Comparison of ENCODE assay signal across 19 mouse cellular contexts in genomic region chr3:36505809-36506735, GRCm38 (mm10). TPM values are rescaled to one million over a fixed set of nuclear protein-coding genes. Genes with fewer than 3 reads are reported as not detected.
DNase-seq lines count a peak whose midpoint lies in the region; ATAC-seq lines count a peak whose summit lies in the region.
"Had no signal": no experiment of that assay in that cellular context is flagged by ENCODE, and none has a peak within 500 bp of the region (broad histone marks: within the 10 kb centered on the region; RNA-seq: fewer than 3 reads in every experiment).

No protein-coding gene starts in this region.

- H3K4me2 ChIP-seq in hindbrain, embryonic 12.5 days (replicated peaks), result no peak overlapping the region
- no peak overlapping the region for H3K4me2 ChIP-seq in hindbrain, embryonic 16.5 days (ENCODE audit: low read length)
- H3K4me2 ChIP-seq in forebrain, embryonic 12.5 days, result no peak overlapping the region
- H3K4me2 ChIP-seq in intestine, embryonic 15.5 days (replicated peaks), result no peak overlapping the region
- no peak overlapping the region for H3K4me2 ChIP-seq in midbrain, embryonic 16.5 days (ENCODE audit: low read length)
- H3K4me2 ChIP-seq: embryonic facial prominence, embryonic 15.5 days; limb, embryonic 13.5 days; liver, embryonic 15.5 days had no signal

- no peaks in the 10 kb centered on the region for H3K4me1 ChIP-seq in hindbrain, embryonic 12.5 days
- H3K4me1 ChIP-seq in hindbrain, embryonic 16.5 days (ENCODE audit: control insufficient read depth, insufficient read depth, low read depth, low read length), result no peaks in the 10 kb centered on the region
- H3K4me1 ChIP-seq in forebrain, embryonic 12.5 days, result peaks cover 13% of the 10 kb centered on the region
- H3K4me1 ChIP-seq in intestine, embryonic 15.5 days (replicated peaks), result no peaks in the 10 kb centered on the region
- H3K4me1 ChIP-seq in midbrain, embryonic 16.5 days (ENCODE audit: control insufficient read depth, insufficient read depth, low read length), result peaks cover 9% of the 10 kb centered on the region
- H3K4me1 ChIP-seq: embryonic facial prominence, embryonic 15.5 days; limb, embryonic 13.5 days; liver, embryonic 15.5 days had no signal

- peak overlapping the region; percentile 30; the same call in 1 of the 2 replicates for H3K27ac ChIP-seq in hindbrain, embryonic 12.5 days
- H3K27ac ChIP-seq in hindbrain, embryonic 16.5 days (ENCODE audit: low read depth, low read length), result no peak overlapping the region
- H3K27ac ChIP-seq in forebrain, embryonic 12.5 days, result peak overlapping the region; percentile 53
- no peak overlapping the region for H3K27ac ChIP-seq in intestine, embryonic 15.5 days
- H3K27ac ChIP-seq in midbrain, embryonic 16.5 days (ENCODE audit: low read length), result no peak overlapping the region
- H3K27ac ChIP-seq: embryonic facial prominence, embryonic 15.5 days; limb, embryonic 13.5 days; liver, embryonic 15.5 days had no signal

- 58% methylated on average over 10 of the region's 10 CpGs for WGBS in hindbrain, embryonic 12.5 days
- WGBS in hindbrain, embryonic 16.5 days, result 58% methylated on average over 10 of the region's 10 CpGs
- WGBS in forebrain, embryonic 12.5 days, result 47% methylated on average over 10 of the region's 10 CpGs
- 64% methylated on average over 10 of the region's 10 CpGs for WGBS in intestine, embryonic 15.5 days
- WGBS in midbrain, embryonic 16.5 days, result 37% methylated on average over 10 of the region's 10 CpGs

- no peaks in the 10 kb centered on the region for H3K36me3 ChIP-seq in hindbrain, embryonic 12.5 days
- H3K36me3 ChIP-seq in hindbrain, embryonic 16.5 days (ENCODE audit: control insufficient read depth, insufficient read depth, low read length), result no peaks in the 10 kb centered on the region
- no peaks in the 10 kb centered on the region for H3K36me3 ChIP-seq in forebrain, embryonic 12.5 days (replicated peaks)
- H3K36me3 ChIP-seq in intestine, embryonic 15.5 days, result no peaks in the 10 kb centered on the region
- H3K36me3 ChIP-seq in midbrain, embryonic 16.5 days (ENCODE audit: control insufficient read depth, insufficient read depth, low read length), result no peaks in the 10 kb centered on the region
- H3K36me3 ChIP-seq: embryonic facial prominence, embryonic 15.5 days; limb, embryonic 13.5 days; liver, embryonic 15.5 days had no signal

- no peak overlapping the region for H3K4me3 ChIP-seq in hindbrain, embryonic 12.5 days
- no peak overlapping the region for H3K4me3 ChIP-seq in hindbrain, embryonic 16.5 days (ENCODE audit: low read length)
- no peak overlapping the region for H3K4me3 ChIP-seq in forebrain, embryonic 12.5 days (replicated peaks)
- H3K4me3 ChIP-seq in intestine, embryonic 15.5 days (replicated peaks), result no peak overlapping the region
- H3K4me3 ChIP-seq in midbrain, embryonic 16.5 days (ENCODE audit: low read depth, low read length), result no peak overlapping the region
- H3K4me3 ChIP-seq: embryonic facial prominence, embryonic 15.5 days; limb, embryonic 13.5 days; liver, embryonic 15.5 days had no signal

- H3K27me3 ChIP-seq in hindbrain, embryonic 12.5 days, result no peaks in the 10 kb centered on the region
- H3K27me3 ChIP-seq in hindbrain, embryonic 16.5 days (replicated peaks; ENCODE audit: control insufficient read depth, insufficient read depth, low read length), result no peaks in the 10 kb centered on the region
- H3K27me3 ChIP-seq in forebrain, embryonic 12.5 days, result no peaks in the 10 kb centered on the region; the same call in 1 of the 2 replicates
- H3K27me3 ChIP-seq in intestine, embryonic 15.5 days (replicated peaks), result no peaks in the 10 kb centered on the region
- no peaks in the 10 kb centered on the region for H3K27me3 ChIP-seq in midbrain, embryonic 16.5 days (ENCODE audit: control insufficient read depth, insufficient read depth, low read depth, low read length)
- H3K27me3 ChIP-seq: embryonic facial prominence, embryonic 15.5 days; limb, embryonic 13.5 days; liver, embryonic 15.5 days had no signal

- ATAC-seq in hindbrain, embryonic 12.5 days (ENCODE audit: low FRiP score), result peak; percentile 29; the same call in 1 of the 2 replicates
- ATAC-seq in hindbrain, embryonic 16.5 days, result no peak
- peak; percentile 30; the same call in 1 of the 2 replicates for ATAC-seq in forebrain, embryonic 12.5 days (ENCODE audit: low FRiP score)
- ATAC-seq in intestine, embryonic 15.5 days, result peak; percentile 70
- ATAC-seq in midbrain, embryonic 16.5 days, result peak; percentile 32; the same call in 1 of the 2 replicates
- ATAC-seq: lung, postnatal 0 days had no signal

- no peak overlapping the region for H3K9ac ChIP-seq in hindbrain, embryonic 12.5 days
- no peak overlapping the region for H3K9ac ChIP-seq in hindbrain, embryonic 16.5 days (ENCODE audit: low read depth, low read length)
- H3K9ac ChIP-seq in forebrain, embryonic 12.5 days, result no peak overlapping the region
- H3K9ac ChIP-seq in intestine, embryonic 15.5 days, result no peak overlapping the region
- no peak overlapping the region for H3K9ac ChIP-seq in midbrain, embryonic 16.5 days (ENCODE audit: low read depth, low read length)
- H3K9ac ChIP-seq: embryonic facial prominence, embryonic 15.5 days; limb, embryonic 13.5 days; liver, embryonic 15.5 days had no signal

- no peaks in the 10 kb centered on the region for H3K9me3 ChIP-seq in hindbrain, embryonic 12.5 days (replicated peaks)
- H3K9me3 ChIP-seq in hindbrain, embryonic 16.5 days (ENCODE audit: control insufficient read depth, low read length), result no peaks in the 10 kb centered on the region
- H3K9me3 ChIP-seq in forebrain, embryonic 12.5 days, result no peaks in the 10 kb centered on the region
- H3K9me3 ChIP-seq in intestine, embryonic 15.5 days, result no peaks in the 10 kb centered on the region
- H3K9me3 ChIP-seq in midbrain, embryonic 16.5 days (replicated peaks; ENCODE audit: control insufficient read depth, low read length, poor library complexity, severe bottlenecking), result no peaks in the 10 kb centered on the region
- H3K9me3 ChIP-seq: embryonic facial prominence, embryonic 15.5 days; limb, embryonic 13.5 days; liver, embryonic 15.5 days had no signal

- DNase-seq in right cerebral cortex, postnatal 14 days, result no peak
- no peak for DNase-seq in spleen, postnatal 36 days (ENCODE audit: low spot score in 2 of 2)
- DNase-seq: adrenal gland, postnatal 36 days; cerebellum, postnatal 14 days; embryo, embryonic 11 days; gastrocnemius, postnatal 10 days; heart, postnatal 10 days; kidney, postnatal 10 days; layer of hippocampus, adult 9-11 months; right cerebral cortex, adult 18-20 months had no signal

RNA-seq across cellular contexts. Expression of gene Gm11549, which starts 15.5 kb away (rescaled TPM):
- 0.17 and 0.36 TPM in 2 replicates for polyA plus RNA-seq in hindbrain, embryonic 12.5 days (2016; fragmentation: Nextera tagmentation; extraction: Ambion mirVana)
- 0.47 and 0.75 TPM in 2 replicates for polyA plus RNA-seq in hindbrain, embryonic 16.5 days (2015; fragmentation: Nextera tagmentation; extraction: Ambion mirVana)
- polyA plus RNA-seq in forebrain, embryonic 12.5 days (2016; fragmentation: Nextera tagmentation; extraction: Ambion mirVana), result 1.1 and 1.4 TPM in 2 replicates
- 0.33 and 0.44 TPM in 2 replicates for polyA plus RNA-seq in intestine, embryonic 15.5 days (2015; fragmentation: Nextera tagmentation; extraction: Ambion mirVana)
- polyA plus RNA-seq in midbrain, embryonic 16.5 days (2015; fragmentation: Nextera tagmentation; extraction: Ambion mirVana), result 0.30 and 0.35 TPM in 2 replicates
- polyA plus RNA-seq: liver, embryonic 15.5 days; lung, postnatal 0 days had no signal

RNA-seq across cellular contexts. Expression of gene 1810062G17Rik, which starts 30.3 kb away (rescaled TPM):
- polyA plus RNA-seq in hindbrain, embryonic 12.5 days (2016; fragmentation: Nextera tagmentation; extraction: Ambion mirVana), result 0.52 and 0.56 TPM in 2 replicates
- polyA plus RNA-seq in hindbrain, embryonic 16.5 days (2015; fragmentation: Nextera tagmentation; extraction: Ambion mirVana), result 0.29 and 0.41 TPM in 2 replicates
- polyA plus RNA-seq in forebrain, embryonic 12.5 days (2016; fragmentation: Nextera tagmentation; extraction: Ambion mirVana), result 0.45 and 0.57 TPM in 2 replicates
- 1.8 and 2.2 TPM in 2 replicates for polyA plus RNA-seq in intestine, embryonic 15.5 days (2015; fragmentation: Nextera tagmentation; extraction: Ambion mirVana)
- 0.28 and 0.40 TPM in 2 replicates for polyA plus RNA-seq in midbrain, embryonic 16.5 days (2015; fragmentation: Nextera tagmentation; extraction: Ambion mirVana)

RNA-seq across cellular contexts. Expression of gene Anxa5, which starts 30.4 kb away (rescaled TPM):
- polyA plus RNA-seq in hindbrain, embryonic 12.5 days (2016; fragmentation: Nextera tagmentation; extraction: Ambion mirVana), result 121 and 133 TPM in 2 replicates
- polyA plus RNA-seq in hindbrain, embryonic 16.5 days (2015; fragmentation: Nextera tagmentation; extraction: Ambion mirVana), result 74.7 and 94.7 TPM in 2 replicates
- 67.5 and 75.3 TPM in 2 replicates for polyA plus RNA-seq in forebrain, embryonic 12.5 days (2016; fragmentation: Nextera tagmentation; extraction: Ambion mirVana)
- polyA plus RNA-seq in intestine, embryonic 15.5 days (2015; fragmentation: Nextera tagmentation; extraction: Ambion mirVana), result 247 and 277 TPM in 2 replicates
- 54.2 and 56.7 TPM in 2 replicates for polyA plus RNA-seq in midbrain, embryonic 16.5 days (2015; fragmentation: Nextera tagmentation; extraction: Ambion mirVana)

RNA-seq across cellular contexts. Expression of gene Exosc9, which starts 46.3 kb away (rescaled TPM):
- 73.4 and 82.6 TPM in 2 replicates for polyA plus RNA-seq in hindbrain, embryonic 12.5 days (2016; fragmentation: Nextera tagmentation; extraction: Ambion mirVana)
- 73.4 and 81.9 TPM in 2 replicates for polyA plus RNA-seq in hindbrain, embryonic 16.5 days (2015; fragmentation: Nextera tagmentation; extraction: Ambion mirVana)
- 84.2 and 86.1 TPM in 2 replicates for polyA plus RNA-seq in forebrain, embryonic 12.5 days (2016; fragmentation: Nextera tagmentation; extraction: Ambion mirVana)
- 63.6 and 65.1 TPM in 2 replicates for polyA plus RNA-seq in intestine, embryonic 15.5 days (2015; fragmentation: Nextera tagmentation; extraction: Ambion mirVana)
- 79.6 and 84.9 TPM in 2 replicates for polyA plus RNA-seq in midbrain, embryonic 16.5 days (2015; fragmentation: Nextera tagmentation; extraction: Ambion mirVana)

Comparison
In these comparisons a context has a peak if more than half of its experiments do, and no peak if none do; other contexts are left out.
1. H3K27ac ChIP-seq: peak in hindbrain, embryonic 12.5 days (single experiment) and forebrain, embryonic 12.5 days (single experiment); none in hindbrain, embryonic 16.5 days (single experiment), intestine, embryonic 15.5 days (single experiment) and midbrain, embryonic 16.5 days (single experiment).